Mouse (Mus musculus): ENCODE measurements at regions not wholly inside any gene's neighbourhood (a gene's known extent, or its start where the extent isn't known, plus 50 kb on each side); places are given as distances from the start of the nearest gene placed in this dataset.

DNA sequence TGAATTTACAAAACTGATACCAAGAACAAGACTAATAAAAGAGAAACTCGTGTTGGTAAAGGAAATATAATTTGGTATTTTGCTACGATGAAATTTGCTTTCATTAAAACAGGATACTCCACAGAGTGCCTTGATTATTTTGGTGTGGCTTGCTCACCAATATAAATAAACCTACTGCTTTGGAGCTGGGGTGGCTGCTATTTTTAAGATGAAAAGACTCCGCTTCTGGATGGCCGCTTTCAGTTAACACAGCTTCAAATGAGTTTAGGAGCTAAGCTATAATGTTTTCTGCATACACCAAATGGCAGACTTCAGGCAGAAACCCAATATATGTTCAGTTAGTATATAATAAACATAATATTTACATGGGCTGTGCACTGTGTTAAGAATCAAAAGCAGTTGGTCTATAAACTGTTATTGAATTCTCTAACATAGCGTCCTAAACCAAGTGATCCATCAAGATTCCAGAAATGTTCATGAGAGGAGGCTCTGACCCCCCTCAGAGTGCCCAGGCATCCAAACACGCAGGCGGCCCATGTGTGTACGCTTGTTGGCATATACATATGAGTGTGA, 215.1 kb upstream of the Pou3f3 start:
- Histone ChIP-seq H3K36me3 (no peaks in the 10 kb centered on the region), H3K9me3 (replicated peaks) (no peaks in the 10 kb centered on the region), H3K4me3 (no peak overlapping the region), H3K27me3 (ENCODE audit: low read depth, poor library complexity, severe bottlenecking) (no peaks in the 10 kb centered on the region), H3K4me1 (peaks cover 12% of the 10 kb centered on the region), H3K27ac (no peak overlapping the region)
- no peak for DNase-seq (ENCODE audit: low spot score)
- 91% methylated on average over 8 of the region's 8 CpGs for WGBS

DNA sequence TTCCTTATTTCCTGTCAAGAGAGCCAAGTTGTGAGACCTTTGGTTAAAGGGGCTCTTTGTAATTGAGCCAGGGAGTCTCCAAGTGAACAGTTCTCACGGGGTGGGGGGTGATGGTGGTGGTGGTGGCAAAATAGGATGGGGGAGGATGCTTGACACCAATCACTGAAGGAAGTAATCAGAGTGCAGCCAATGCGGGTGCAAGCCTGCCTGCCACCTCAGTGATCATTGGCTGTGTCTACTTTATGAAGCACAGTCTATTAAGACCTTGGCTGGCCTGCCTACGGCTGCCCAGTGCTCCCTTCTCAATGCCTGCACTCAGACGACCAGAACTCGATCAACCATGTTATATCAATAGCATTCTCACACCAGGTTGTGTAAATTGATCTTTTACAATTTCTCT, 206.0 kb upstream of the Pou3f3 start:
- Histone ChIP-seq H3K27me3 (ENCODE audit: low read depth, poor library complexity, severe bottlenecking) (peaks cover 26% of the 10 kb centered on the region), H3K27ac (no peak overlapping the region), H3K4me1 (peaks cover 13% of the 10 kb centered on the region), H3K9me3 (replicated peaks) (no peaks in the 10 kb centered on the region), H3K4me3 (no peak overlapping the region), H3K36me3 (no peaks in the 10 kb centered on the region)
- no peak for DNase-seq (ENCODE audit: low spot score)
- 71% methylated on average over 5 of the region's 5 CpGs for WGBS

DNA sequence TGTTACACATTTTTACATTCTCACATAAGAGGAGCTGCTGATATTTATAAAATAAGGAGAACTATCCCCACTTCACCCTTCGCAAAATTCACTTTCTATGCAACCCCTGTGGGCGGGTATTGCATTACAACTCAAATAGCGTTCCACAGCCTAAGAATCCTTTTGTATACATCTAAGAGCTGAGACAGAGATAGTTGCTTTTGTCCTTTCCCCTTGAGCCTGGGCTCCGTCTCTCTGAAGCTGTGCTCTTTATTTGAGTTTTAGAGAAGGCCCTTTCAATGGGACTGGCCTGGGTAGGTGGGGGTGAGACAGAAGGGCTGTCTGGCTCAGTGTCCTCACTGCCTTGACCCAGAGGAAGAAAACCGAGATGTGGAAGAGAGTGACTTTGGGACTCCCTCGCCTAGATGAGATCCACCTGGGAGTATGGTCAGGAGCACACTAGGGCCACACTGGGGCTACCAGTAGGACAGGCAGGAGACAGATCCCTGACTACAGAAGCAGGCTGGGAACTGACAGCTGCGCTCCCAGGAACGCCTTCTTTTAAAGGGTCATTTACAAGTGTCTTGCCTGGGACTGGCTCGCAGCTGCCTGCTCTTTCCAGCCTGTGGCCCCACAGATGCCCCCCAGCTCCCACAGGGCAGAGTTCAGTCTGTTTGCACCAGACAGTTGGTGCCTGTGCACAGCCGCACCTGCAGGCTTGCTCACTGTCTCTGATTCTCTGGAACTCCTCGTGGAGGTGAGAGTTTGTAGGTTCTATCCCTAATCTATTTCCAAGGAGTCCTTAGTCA, 204.5 kb upstream of the Pou3f3 start:
- Histone ChIP-seq H3K27ac (peak overlapping the region; percentile 76), H3K36me3 (no peaks in the 10 kb centered on the region), H3K4me1 (peaks cover 13% of the 10 kb centered on the region), H3K4me3 (peak overlapping the region; percentile 51), H3K9me3 (replicated peaks) (no peaks in the 10 kb centered on the region), H3K27me3 (ENCODE audit: low read depth, poor library complexity, severe bottlenecking) (peaks cover 26% of the 10 kb centered on the region)
- WGBS = 23% methylated on average over 11 of the region's 11 CpGs
- peak; percentile 58 for DNase-seq (ENCODE audit: low spot score)

DNA sequence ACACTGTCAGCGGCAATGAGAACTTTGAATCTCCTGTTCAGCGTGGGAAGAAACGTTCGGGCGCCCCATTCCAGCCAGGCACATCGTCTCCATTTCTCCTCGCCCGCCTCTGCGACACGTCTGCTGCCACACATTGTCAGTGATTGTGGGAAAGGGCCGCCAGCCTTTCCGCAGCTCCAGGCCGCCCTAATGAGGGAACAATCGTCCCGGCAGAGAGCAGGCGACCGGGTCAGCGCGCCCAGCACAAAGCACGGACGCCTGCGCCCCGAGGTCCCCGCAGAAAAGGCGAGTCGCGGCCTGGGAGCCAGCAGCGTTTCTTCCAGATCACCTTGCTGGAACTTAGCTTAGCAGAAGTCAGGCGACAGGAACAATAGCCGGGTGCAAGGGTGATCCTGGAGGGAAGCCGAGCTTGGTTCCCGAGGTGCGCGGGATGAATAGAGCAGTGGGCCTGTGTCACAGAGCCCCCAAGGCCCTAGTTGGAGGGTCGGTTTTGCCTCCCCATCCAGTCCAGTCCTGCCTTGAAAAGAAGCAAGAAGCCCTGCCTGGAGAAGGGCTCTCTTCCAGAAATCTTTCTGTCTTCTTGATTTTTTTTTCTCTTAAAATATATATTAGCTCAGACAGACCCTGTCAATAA, 203.8 kb upstream of the Pou3f3 start:
- H3K9me3 ChIP-seq (replicated peaks) = no peaks in the 10 kb centered on the region
- H3K36me3 ChIP-seq = no peaks in the 10 kb centered on the region
- peaks cover 13% of the 10 kb centered on the region for H3K4me1 ChIP-seq
- peaks cover 26% of the 10 kb centered on the region for H3K27me3 ChIP-seq (ENCODE audit: low read depth, poor library complexity, severe bottlenecking)
- H3K4me3 ChIP-seq = peak overlapping the region; percentile 51
- H3K27ac ChIP-seq = peak overlapping the region; percentile 76
- peak; percentile 62 for DNase-seq (ENCODE audit: low spot score)
- 2% methylated on average over 35 of the region's 35 CpGs for WGBS

DNA sequence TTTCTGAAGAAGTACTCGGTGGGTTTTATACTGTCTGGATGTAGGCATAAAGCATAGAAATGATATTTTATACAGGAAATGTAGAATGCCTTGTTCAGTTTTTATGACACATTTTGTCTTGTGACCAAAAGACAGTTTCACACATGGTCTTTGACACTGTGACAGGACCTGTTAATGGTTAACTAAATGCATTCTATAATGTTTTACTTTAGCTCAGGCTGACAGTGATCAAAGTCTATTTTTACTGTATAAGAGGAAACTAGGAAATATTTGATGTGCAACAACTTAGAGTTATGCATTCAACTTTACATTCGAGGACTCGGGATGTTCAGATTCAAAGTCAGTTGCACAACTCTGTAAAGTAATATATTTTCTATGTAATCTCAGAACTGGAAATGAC, 199.5 kb upstream of the Pou3f3 start:
- no peaks in the 10 kb centered on the region for H3K9me3 ChIP-seq (replicated peaks)
- 91% methylated on average over 3 of the region's 3 CpGs for WGBS
- peaks cover 21% of the 10 kb centered on the region for H3K27me3 ChIP-seq (ENCODE audit: low read depth, poor library complexity, severe bottlenecking)
- H3K4me3 ChIP-seq = no peak overlapping the region
- peaks cover 10% of the 10 kb centered on the region for H3K4me1 ChIP-seq
- DNase-seq (ENCODE audit: low spot score) = no peak
- H3K36me3 ChIP-seq = no peaks in the 10 kb centered on the region
- no peak overlapping the region for H3K27ac ChIP-seq

DNA sequence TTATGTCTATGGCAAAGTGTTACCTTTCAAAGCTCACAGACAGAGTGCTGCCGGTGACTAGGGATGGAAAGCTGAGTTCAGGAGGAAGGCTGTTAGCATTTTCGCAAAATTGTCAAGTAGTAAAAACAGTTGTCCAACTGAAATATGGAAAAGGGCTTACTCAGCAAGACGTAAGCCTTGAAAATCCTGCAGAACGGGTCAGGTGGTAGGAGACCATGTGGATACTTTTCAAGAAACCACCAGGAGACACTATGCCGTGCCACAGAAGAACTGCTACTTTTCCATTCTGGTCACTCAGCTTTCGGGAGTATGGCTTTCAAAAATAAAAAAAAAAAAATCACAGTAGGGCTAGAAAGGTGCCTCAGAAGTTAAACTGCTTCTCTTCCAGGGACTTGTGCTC, 199.1 kb upstream of the Pou3f3 start:
- no peaks in the 10 kb centered on the region for H3K36me3 ChIP-seq
- 86% methylated on average over 6 of the region's 6 CpGs for WGBS
- H3K4me3 ChIP-seq = no peak overlapping the region
- no peak for DNase-seq (ENCODE audit: low spot score)
- no peak overlapping the region for H3K27ac ChIP-seq
- H3K4me1 ChIP-seq = peaks cover 6% of the 10 kb centered on the region
- H3K9me3 ChIP-seq (replicated peaks) = no peaks in the 10 kb centered on the region
- peaks cover 17% of the 10 kb centered on the region for H3K27me3 ChIP-seq (ENCODE audit: low read depth, poor library complexity, severe bottlenecking)

DNA sequence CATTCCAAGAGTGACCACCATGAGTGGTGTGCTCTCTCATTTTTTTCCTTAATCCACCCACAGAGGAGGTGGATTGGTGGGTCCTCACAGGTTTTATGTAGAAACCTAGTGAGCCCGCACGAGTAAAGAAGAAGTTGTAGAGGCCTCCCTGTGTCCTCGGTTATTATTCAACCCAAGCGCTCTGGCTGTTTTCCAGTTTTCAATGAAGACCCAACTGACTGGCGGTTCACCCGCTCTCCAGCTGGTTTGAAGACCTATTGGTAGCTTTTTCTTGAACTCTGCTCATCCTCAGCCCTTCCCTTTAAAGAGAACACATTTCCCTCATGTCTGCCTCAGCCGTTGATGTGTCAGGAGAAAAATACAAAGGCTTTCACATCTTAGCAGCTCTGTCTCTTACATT, 196.7 kb upstream of the Pou3f3 start:
- H3K36me3 ChIP-seq = no peaks in the 10 kb centered on the region
- H3K27ac ChIP-seq = no peak overlapping the region
- WGBS = 92% methylated on average over 7 of the region's 7 CpGs
- no peaks in the 10 kb centered on the region for H3K9me3 ChIP-seq (replicated peaks)
- H3K4me3 ChIP-seq = no peak overlapping the region
- H3K27me3 ChIP-seq (ENCODE audit: low read depth, poor library complexity, severe bottlenecking) = no peaks in the 10 kb centered on the region
- DNase-seq (ENCODE audit: low spot score) = no peak
- H3K4me1 ChIP-seq = no peaks in the 10 kb centered on the region

DNA sequence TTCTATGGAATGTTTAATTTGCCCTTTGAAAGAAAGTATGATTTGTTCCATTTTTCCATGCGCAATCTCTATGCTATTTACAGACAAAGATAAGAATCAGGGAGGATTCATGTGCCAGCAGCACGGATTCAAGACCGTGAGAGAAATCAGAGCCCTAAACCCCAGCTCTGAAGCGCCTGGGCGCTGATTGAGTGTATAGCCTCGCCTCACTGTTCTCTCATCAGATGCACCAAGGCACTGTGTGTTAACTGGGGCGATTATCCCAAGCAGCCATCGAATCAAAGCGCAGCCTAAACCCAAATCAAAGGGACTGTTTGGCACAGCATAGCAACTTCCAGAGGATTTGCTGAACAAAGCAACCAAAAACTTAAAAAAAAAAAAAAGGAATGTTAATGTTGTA, 191.1 kb upstream of the Pou3f3 start:
- Histone ChIP-seq H3K4me3 (no peak overlapping the region), H3K27ac (no peak overlapping the region), H3K36me3 (no peaks in the 10 kb centered on the region), H3K4me1 (no peaks in the 10 kb centered on the region), H3K27me3 (ENCODE audit: low read depth, poor library complexity, severe bottlenecking) (no peaks in the 10 kb centered on the region), H3K9me3 (replicated peaks) (no peaks in the 10 kb centered on the region)
- 84% methylated on average over 9 of the region's 9 CpGs for WGBS
- no peak for DNase-seq (ENCODE audit: low spot score)

DNA sequence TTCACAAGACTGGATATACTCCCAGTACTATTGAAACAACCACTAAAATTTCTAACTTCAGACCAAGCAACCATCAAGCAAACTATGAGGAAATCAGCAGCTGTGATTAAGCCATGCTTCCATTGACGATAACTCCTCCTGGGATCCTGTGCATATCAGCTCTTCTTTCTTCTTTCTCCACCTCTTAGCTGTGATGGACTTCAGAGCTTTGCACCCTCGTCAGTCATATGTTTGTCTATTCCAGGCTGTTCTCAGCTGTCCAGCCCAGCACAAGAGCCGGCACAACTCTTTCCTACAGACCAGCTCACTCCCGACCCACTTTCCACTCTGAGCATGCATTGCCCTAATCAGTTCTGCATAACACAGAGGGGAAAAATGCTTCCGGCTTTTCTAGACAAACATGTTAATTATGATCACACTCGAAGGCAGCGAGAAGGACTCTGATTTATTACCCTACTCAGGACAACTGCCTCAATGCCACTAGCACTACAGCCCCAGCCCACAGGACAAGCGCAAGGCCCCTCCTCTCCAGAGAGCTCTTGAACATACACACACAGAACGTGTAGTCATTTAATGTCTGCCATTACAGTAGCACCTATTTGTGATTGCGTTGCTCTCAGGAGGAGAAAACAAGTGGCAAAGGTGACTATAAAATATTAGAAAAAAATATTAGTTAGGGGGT, 190.4 kb upstream of the Pou3f3 start:
- 76% methylated on average over 10 of the region's 10 CpGs for WGBS
- Histone ChIP-seq H3K4me1 (no peaks in the 10 kb centered on the region), H3K9me3 (replicated peaks) (no peaks in the 10 kb centered on the region), H3K27ac (no peak overlapping the region), H3K4me3 (no peak overlapping the region), H3K36me3 (no peaks in the 10 kb centered on the region), H3K27me3 (ENCODE audit: low read depth, poor library complexity, severe bottlenecking) (no peaks in the 10 kb centered on the region)
- DNase-seq (ENCODE audit: low spot score) = no peak

DNA sequence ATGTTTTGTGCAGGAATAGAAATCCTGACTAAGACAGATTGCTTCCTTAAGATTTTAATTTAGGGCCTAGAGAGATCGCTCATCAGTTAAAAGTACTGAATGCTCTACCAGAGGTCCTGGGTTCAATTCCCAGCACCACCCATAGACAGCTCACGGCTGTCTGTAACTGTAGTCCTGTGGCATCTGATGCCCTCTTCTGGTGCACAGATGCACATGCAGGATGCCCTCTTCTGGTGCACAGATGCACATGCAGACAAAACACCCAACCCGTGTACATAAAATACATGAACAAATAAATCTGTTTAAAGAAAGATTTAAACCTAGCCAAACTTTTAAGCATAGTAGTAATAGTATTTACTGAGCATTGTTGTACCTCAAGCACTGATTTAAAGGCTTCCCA, 181.2 kb upstream of the Pou3f3 start:
- Histone ChIP-seq H3K36me3 (no peaks in the 10 kb centered on the region), H3K4me1 (no peaks in the 10 kb centered on the region), H3K27ac (no peak overlapping the region), H3K9me3 (replicated peaks) (no peaks in the 10 kb centered on the region), H3K4me3 (no peak overlapping the region), H3K27me3 (ENCODE audit: low read depth, poor library complexity, severe bottlenecking) (no peaks in the 10 kb centered on the region)
- 95% methylated on average over 3 of the region's 3 CpGs for WGBS
- no peak for DNase-seq (ENCODE audit: low spot score)

DNA sequence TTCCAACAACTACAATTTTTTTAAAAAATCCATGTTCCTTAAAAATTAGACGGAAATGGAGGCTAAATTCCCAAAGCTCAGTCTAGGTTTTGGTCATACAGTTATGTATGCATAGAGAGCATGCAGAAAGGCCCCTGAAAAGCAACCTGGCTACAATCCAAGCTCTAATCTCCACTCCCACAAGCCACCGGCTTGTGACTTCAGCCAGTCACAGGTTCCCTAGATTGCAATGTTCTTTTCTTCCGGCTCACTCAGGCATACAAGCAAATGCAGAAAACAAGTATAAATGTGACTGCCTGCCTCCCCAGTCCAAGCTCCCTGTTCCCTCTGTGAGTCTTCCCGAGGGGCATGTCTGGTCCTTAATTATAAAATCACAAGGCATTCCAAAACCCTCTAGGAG, 171.2 kb upstream of the Pou3f3 start:
- H3K27me3 ChIP-seq (ENCODE audit: low read depth, poor library complexity, severe bottlenecking) = no peaks in the 10 kb centered on the region
- no peaks in the 10 kb centered on the region for H3K36me3 ChIP-seq
- 72% methylated on average over 4 of the region's 4 CpGs for WGBS
- H3K9me3 ChIP-seq (replicated peaks) = no peaks in the 10 kb centered on the region
- DNase-seq (ENCODE audit: low spot score) = no peak
- H3K4me1 ChIP-seq = peaks cover 8% of the 10 kb centered on the region
- H3K27ac ChIP-seq = no peak overlapping the region
- H3K4me3 ChIP-seq = no peak overlapping the region

DNA sequence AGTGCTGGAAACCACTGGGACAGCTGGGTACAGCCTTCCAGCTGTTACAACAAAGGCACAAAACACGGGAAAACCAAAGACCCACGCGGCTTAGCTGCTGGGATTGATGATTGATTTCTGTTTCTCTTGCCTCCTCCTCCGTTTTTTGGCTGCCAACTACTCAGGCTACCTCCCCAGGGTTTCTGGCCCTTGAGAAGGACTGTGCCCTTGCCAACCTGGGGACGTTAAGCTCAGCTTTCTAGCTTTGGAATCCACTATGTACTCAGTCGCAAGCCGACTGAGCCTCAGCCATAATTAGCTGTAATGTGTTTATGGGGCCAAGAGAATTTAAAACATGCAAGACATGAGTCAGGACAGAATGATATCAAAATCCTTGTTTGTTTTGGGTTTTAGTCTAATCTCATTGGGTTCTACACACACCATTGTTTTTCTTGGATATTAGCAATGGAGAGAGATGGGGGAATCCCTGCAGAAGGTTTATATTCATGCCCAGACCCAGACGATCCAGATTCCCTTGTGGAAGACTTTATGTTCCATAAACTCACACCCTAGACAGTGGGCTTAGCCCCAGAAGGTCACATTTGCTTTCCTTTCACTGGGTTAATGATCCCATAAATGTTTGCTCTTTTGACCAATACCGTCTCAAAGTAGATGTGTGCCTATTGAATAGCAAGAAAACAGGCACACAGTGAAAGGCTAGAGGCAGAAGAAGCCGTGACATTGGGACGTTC, 167.7 kb upstream of the Pou3f3 start:
- Histone ChIP-seq H3K27ac (no peak overlapping the region; the same call in 1 of the 2 replicates), H3K27me3 (ENCODE audit: low read depth, poor library complexity, severe bottlenecking) (no peaks in the 10 kb centered on the region), H3K9me3 (replicated peaks) (no peaks in the 10 kb centered on the region), H3K36me3 (no peaks in the 10 kb centered on the region), H3K4me1 (peaks cover 8% of the 10 kb centered on the region), H3K4me3 (no peak overlapping the region)
- 72% methylated on average over 11 of the region's 11 CpGs for WGBS
- no peak for DNase-seq (ENCODE audit: low spot score)

Measured in limb, embryonic 10.5 days (tissue).